Mouse (Mus musculus) thymus, adult 2 months (tissue): ENCODE measurements around the gene Npr1.

Experiments used
- CTCF ChIP-seq: fragments of 200-500 bp; IDR thresholded peaks from 2 replicates; pipeline ENCODE4 v1.5.1; 2012; ENCODE audit warnings: mild to moderate bottlenecking, control low read depth, low read length, moderate library complexity, borderline replicate concordance; ENCODE audit not compliant: control insufficient read depth, poor library complexity, insufficient read depth; ENCODE audit errors: extremely low read depth
- POLR2A ChIP-seq: fragments of 200-500 bp; IDR thresholded peaks from 2 replicates; pipeline ENCODE4 v1.6.1; 2012; ENCODE audit warnings: mild to moderate bottlenecking, low read length, control low read depth, moderate library complexity; ENCODE audit not compliant: control insufficient read depth, poor library complexity, insufficient read depth; ENCODE audit errors: extremely low read depth

DNA sequence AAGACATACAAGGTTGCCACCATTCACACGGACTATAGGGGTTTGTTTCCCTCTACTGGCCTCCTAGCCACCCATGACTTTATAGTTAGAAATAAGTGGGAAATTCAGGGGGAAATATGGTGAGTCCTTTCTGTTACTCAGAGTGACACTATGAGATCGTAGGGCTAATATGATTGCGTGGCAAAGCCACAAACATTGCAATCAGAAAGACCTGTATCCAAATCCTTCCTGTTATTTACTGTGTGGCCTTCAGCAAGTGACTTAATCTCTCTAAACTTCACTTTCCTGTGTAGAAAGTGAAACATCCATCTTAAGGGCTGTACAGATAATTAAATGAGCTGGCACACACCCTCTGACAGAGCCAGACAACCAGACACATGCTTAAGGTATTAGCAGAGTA lies 56.9 kb downstream of the Npr1 start:
- TF ChIP-seq POLR2A (no peak), CTCF (no peak)
